Mouse (Mus musculus): ENCODE measurements at regions not wholly inside any gene's neighbourhood (a gene's known extent, or its start where the extent isn't known, plus 50 kb on each side); places are given as distances from the start of the nearest gene placed in this dataset.
A peak's percentile ranks its signal among the peaks of the same experiment; 100 is the strongest.

GRCm38 (mm10) chr5:75761459-75762310 is 187.0 kb downstream of the Kit start:
- DNase-seq, result no peak

GRCm38 (mm10) chr5:75756168-75756567 is 181.5 kb downstream of the Kit start:
- no peak for DNase-seq

- no peak for DNase-seq
These were observed 179.6 kb downstream of the Kit start for GRCm38 (mm10) chr5:75754356-75754755.

- DNase-seq, result no peak
These were observed 170.6 kb downstream of the Kit start for GRCm38 (mm10) chr5:75745311-75745710.

- no peak for DNase-seq
These were observed 169.8 kb downstream of the Kit start for GRCm38 (mm10) chr5:75744475-75745045.

GRCm38 (mm10) chr5:75739336-75739735 is 164.6 kb downstream of the Kit start:
- no peak for DNase-seq

GRCm38 (mm10) chr5:75738445-75738844 is 163.7 kb downstream of the Kit start:
- DNase-seq, result no peak

GRCm38 (mm10) chr5:75737752-75738151 is 163.0 kb downstream of the Kit start:
- no peak for DNase-seq

GRCm38 (mm10) chr5:75736318-75736717 is 161.6 kb downstream of the Kit start:
- DNase-seq, result peak in 1 of 2 experiments; percentile 17

GRCm38 (mm10) chr5:75734508-75734907 is 159.8 kb downstream of the Kit start:
- DNase-seq, result no peak

- no peak for DNase-seq
These were observed 159.3 kb downstream of the Kit start for GRCm38 (mm10) chr5:75734043-75734442.

GRCm38 (mm10) chr5:75731236-75731635 is 156.5 kb downstream of the Kit start:
- no peak for DNase-seq

- DNase-seq, result no peak
These were observed 156.0 kb downstream of the Kit start for GRCm38 (mm10) chr5:75730698-75731097.

- no peak for DNase-seq
These were observed 146.6 kb downstream of the Kit start for GRCm38 (mm10) chr5:75721291-75721690.

GRCm38 (mm10) chr5:75720091-75720940 is 145.6 kb downstream of the Kit start:
- DNase-seq, result no peak

GRCm38 (mm10) chr5:75718511-75719225 is 144.0 kb downstream of the Kit start:
- no peak for DNase-seq
